Mouse (Mus musculus): ENCODE measurements around the gene Tex48. TPM values are rescaled to one million over a fixed set of nuclear protein-coding genes. Genes with fewer than 3 reads are reported as not detected.
A peak's percentile ranks its signal among the peaks of the same experiment; 100 is the strongest.

Gene Tex48
- total RNA-seq, 2 experiments from 2014 or later: not detected

DNA sequence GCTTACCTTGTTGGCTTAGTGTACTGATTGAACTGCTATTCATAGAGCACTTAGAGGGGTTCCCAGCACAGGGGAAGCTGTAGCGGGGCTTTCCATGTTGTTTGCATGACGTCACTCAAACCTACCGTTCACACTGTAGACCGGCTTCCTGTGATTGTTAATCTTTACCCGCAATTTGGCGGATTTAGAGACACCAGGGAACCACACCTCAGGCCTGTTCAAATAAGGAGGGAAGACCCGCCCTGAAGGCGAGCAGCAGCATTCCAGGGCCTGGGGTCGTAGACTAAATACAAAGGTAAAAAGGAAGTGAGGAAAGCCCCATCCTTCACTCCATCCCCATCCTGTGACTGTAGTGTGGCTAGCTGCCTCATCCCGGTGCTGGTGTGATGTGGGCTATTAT, 27.0 kb downstream of the Tex48 start:
- DNase-seq (ENCODE audit: low spot score in 2 of 2): no peak

DNA sequence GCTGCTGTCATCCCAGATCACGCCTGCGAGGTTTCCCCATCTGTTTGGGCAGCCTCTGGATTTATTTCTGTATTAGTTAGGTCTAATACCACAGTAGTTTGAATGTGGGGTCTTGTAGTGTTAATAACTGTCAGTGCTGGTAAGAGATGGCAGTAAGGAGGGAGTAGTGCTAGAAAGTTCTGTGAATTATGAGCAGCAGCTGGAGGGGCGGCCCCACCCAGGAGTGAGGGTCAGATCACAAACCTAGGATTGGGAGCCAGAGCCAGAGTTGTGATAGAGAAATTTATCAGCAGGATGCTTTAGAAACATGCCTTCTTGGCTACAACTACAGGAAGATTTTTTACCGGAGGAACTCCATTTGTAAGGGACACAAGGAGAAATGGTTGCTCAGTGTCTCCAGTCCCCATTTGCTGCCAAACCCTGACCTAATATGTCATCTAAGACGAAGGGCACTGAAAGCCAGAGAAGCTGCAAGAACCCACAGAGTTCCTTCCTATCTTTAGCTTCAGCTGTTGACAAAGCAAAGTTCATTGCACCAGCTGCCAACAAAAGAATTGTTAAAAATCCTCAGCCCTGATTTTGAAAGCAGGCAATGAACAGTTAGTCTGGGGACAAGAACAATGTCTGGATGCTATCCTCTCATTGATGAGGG, 27.6 kb downstream of the Tex48 start:
- DNase-seq (ENCODE audit: low spot score in 2 of 2): no peak

DNA sequence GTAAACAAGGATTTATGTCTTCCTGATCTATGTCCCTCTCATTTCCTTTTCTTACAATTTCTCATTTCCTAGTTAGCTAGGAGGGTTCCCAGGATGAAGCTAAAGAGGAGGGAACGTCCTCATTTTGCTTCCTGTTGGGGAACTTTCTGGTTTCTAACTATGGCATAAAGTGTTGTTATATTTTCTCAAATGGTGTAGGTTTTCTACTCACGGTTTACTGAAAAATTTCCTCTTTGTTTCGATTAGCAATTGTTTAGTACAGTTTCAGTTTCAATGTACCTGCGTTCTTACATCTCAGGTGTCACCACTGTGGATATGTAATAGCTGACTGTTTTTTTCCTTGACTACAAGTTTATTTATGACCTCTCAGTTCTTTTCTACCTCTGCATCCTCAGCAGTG, 31.7 kb downstream of the Tex48 start:
- DNase-seq (ENCODE audit: low spot score in 2 of 2): no peak

DNA sequence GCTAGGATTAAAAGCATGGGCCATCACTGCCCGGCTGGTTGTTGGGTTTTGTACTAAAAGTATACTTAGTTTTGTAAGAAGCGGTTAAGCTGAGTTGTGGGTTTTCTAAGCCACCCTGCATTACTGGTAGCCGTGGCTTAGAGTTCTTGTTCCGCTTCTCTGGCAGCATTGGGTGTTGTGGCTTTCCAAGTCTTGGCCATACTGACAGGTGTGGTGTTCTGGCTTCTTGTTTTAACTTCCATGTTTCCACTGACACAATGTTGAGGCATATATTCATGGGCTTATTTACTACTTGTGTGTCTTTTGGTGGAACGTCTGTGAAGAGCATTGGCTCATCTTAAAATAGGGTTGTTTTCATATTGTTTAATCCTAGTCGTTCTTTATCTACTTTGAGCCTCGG, 32.2 kb downstream of the Tex48 start:
- no peak for DNase-seq (ENCODE audit: low spot score in 2 of 2)

DNA sequence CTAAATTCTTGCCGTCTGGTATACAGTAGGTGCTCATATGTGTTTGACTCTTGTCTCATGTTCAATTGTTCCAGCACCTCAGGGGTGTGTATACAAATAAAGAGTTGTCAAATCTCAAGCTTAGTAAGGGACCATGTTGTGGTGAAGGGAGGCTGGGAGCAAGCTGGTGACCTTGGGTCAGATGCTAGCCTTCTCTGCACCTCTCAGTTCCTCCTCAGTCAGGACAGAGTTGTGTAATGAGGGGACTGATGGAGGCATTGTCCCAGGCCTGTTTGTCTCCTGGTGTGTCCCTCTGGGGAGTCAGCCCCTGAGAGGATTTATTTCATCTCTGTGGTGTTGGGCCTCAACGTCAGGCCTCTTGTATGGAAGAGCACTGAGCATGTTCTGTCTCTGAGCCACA, 36.0 kb downstream of the Tex48 start:
- no peak for DNase-seq (ENCODE audit: low spot score in 2 of 2)

DNA sequence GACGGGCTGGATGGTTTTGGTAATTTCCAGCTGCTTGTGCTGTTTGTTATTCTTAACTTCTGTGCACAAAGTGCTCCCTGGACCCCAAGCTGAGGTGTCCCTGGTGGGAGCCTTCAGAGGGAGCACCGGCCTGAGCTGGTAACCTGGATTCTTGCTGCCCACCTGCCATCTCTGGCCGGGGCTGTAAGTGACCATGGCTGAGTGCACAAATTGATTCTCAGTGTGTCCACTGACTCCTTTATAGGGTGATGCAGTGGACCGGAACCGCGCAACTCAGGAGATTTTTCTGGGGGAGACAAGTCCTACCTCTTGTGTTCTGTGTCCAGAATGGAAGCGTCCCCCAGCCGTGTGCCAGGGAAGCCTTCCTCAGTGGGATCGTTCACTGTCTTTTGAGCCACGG, 37.0 kb downstream of the Tex48 start:
- DNase-seq (ENCODE audit: low spot score in 2 of 2): no peak

DNA sequence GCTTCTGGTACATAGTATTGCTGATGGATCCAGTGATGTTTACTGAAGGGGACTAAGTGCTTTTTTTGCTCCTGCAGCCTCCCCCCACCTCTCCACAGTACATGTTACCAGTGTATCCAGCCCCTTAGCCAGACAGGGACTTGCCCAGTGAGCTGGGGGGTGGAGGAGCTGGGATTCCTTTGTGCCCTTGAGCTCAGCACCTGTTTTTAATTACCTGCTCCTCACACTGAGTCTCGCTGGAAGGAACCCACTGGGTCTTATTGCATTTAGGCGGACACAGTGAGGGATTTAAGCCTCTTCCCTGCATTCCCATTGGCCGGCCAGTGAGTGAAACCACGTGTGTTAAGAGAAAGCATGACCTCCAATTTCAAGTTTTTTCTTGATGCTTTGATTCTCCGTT, 39.6 kb downstream of the Tex48 start:
- no peak for DNase-seq (ENCODE audit: low spot score in 2 of 2)

DNA sequence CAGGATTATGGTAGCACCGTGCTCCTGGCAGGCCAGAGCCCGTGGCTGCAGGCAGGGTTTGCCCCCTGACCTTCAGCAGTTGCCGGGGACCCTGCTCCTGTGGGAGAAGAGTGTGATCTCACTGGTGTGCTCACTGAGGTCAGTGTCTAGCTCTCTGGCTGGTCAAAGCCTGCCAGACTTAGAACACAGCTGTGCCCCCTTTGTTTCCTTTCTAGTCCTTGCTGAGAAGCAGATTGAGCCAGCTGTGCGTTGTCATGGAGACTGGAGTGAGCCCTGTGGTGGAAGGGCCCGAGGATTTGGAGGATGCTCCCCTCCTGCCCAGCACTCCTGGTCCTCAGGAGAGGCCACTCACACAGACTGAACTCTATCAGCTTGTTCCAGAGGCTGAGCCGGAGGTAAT, 42.1 kb downstream of the Tex48 start:
- no peak for DNase-seq (ENCODE audit: low spot score in 2 of 2)

DNA sequence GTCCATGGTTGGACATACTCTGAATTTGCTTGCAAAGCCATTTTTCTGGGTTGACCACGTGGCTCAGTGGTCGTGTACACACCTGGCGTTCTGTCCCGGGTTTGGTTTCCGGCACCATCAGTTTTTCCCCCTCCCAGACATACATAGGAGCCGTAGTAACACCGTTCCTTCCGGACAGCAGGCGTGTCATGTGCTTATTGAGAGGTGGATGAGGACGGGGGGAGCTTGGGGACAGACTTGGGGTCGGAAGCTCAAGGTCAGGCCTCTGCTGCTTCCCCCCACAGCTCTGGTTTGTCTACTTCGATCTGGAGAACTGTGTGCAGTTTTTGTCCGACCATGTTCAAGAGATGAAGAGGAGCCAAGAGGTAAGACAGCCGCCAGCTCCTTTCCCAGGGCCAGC, 42.6 kb downstream of the Tex48 start:
- no peak for DNase-seq (ENCODE audit: low spot score in 2 of 2)

DNA sequence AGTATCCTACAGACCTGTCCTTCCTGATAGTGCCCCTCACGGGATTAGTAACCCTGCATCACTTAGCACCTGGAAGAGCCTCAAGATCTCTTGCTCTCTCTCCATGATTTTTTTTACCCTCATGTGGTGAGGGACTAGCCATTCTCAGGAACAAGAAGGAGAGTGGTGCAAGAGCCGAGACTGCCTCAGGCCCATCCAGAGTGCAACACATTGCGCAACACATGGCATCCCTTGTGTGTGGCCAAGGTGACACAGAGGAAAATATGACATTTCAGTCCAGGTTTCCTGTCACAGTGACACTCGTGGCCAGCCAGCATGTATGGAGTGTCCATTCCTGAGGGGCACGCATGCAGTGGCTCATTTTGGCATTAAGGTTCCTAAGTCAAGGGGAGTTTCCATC, 49.6 kb downstream of the Tex48 start:
- DNase-seq (ENCODE audit: low spot score in 2 of 2): no peak

DNA sequence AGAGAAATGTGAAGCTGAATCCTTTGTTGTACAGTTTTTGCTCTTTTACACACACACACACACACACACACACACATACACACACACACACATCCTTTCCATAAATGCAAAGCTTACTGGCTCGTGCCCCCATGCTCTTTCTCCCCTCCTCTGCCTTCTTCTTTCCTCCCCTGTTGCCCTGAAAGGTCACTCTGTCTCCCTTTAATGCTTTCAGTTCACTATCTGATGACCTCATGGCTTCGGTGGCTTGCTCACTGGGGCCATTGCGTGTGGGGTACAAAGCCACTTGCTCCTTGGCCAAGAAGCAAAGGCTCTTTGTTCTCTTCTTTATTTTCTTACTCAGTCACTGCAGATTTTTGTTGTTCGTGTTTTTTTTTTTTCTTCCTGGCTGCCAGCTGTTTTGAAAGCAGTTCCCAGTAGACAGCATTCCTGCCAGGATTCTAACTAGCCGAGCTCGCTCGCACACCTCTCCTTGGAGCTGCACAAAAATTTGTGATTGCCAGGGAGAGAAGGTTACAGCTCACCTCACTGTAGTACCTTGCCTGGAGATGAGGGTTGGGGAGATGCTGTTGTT, 51.9 kb downstream of the Tex48 start:
- DNase-seq (ENCODE audit: low spot score in 2 of 2): no peak

DNA sequence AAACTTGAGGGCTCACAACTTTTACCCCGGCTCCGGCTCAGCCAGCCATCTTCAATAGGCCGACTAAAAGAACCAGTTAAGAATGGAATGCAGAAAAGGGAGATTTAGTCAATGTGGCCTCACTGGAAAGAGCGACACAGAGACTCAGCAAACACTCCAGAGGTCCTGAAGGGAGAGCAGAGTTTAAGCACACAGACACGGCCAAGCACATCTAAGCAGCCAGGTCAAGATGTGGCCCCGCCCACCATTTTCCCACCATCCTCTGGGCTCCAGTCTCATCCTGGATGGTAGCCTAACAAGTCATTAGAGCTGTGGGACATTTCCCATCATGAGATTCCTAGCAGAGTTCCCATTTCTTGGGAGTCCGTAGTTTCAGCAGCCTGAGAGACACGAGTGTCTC, 52.9 kb downstream of the Tex48 start:
- DNase-seq (ENCODE audit: low spot score in 2 of 2): no peak

DNA sequence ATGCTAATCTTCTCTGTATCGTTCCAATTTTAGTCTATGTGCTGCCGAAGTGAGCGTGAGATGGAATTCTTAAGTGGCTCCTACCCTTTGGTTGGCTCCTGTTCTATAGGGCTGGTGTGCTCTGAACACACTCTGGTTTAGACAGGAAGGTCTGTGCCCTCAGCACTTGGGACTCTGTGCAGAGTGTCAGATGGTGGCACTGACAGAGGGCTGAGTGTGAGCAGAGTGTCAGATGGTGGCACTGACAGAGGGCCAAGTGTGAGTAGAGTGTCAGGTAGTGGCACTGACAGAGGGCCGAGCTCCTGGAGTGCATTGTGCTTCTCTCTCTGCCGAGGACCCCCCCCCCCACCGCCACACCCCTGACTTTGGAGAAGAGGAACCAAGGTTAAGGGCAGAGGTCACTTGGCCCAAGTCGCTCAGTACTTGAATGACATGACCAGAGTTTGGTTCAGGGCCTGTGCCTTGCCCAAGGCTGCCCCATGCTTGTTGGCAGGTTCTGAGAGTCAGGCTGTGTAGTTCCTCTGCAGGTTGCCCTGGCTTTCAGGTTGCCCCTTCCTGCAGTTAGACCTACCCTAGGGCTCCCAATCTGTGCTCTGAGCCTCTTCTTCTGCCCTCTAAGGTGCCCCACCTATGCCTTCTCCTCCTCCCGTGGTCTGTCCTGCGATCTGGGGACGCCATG, 54.4 kb downstream of the Tex48 start:
- DNase-seq (ENCODE audit: low spot score in 2 of 2): no peak

DNA sequence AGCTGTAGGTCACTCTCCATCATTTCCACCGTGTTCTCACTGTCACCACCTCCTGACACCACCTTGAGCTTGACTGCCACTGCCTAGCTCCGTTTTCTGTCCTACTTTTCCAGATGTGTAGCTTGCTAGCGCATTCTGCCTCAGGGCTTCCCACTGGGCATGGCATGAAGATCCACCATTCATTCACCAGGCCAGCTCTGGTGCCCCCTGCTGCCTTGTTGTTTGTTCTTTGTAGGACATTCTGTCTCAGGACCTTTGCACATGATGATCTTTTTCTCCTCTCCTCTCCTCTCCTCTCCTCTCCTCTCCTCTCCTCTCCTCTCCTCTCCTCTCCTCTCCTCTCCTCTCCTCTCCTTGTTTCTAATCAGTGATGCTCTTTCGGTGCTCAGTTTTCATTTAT, 59.5 kb downstream of the Tex48 start:
- no peak for DNase-seq (ENCODE audit: low spot score in 2 of 2)

DNA sequence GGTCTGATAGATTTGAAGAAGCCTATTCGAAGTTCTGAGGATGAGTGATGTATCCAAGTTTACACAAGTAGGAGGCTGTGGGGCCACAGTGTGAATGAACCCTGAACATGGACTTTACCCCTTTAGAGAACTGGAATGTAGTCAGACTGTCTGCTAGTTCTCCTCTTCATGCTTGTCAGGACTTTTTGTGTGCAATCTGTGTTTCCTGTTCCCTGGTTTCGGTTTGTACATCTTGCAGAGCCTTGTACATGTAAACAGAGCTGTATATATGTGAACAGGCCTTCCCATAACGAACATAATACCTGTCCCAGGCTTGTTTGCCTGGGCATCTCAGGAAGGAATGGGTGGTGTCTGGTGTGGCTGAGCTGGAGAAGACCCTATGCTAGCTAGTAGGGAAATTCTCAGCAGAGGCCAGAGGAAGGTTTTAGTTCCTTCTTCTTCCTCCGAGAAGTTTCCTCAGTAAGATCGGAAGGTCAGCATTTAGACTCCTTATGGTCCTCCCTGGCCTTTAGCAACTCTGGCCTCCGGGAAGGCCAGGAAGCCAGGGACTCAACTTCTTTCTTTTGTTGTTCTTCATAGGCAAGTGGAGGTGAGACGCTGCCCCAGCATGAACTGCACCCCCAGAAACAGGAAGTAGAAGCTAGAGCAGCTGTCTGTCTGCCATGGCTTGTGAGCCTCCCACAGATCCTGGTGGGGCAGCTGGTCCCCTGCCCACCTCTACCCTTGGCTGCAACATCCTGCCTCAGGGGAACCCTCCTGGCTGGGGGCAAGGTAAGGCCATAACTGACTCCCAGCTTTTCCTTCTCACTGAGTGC, 60.2 kb downstream of the Tex48 start:
- DNase-seq (ENCODE audit: low spot score in 2 of 2): no peak

DNA sequence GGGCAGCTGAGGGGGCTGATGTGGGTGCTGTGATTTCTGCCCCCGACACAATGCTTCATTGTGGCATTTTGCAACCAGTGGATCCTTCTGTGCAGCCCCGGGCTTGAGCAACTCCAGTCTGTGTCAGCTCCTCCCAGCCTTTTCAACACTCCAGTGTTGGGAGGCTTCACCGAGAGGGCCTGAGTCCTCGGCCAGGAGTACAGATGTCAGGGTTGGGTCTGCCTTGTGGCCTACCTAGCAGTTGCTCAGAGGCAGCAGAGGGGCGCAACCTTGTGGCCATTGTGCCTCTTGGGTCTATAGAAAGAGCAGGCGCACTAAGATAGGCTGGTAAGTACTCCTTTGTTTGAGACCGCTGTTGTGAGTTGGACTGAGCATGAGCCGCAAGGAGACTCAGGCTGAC, 62.1 kb downstream of the Tex48 start:
- no peak for DNase-seq (ENCODE audit: low spot score in 2 of 2)

DNA sequence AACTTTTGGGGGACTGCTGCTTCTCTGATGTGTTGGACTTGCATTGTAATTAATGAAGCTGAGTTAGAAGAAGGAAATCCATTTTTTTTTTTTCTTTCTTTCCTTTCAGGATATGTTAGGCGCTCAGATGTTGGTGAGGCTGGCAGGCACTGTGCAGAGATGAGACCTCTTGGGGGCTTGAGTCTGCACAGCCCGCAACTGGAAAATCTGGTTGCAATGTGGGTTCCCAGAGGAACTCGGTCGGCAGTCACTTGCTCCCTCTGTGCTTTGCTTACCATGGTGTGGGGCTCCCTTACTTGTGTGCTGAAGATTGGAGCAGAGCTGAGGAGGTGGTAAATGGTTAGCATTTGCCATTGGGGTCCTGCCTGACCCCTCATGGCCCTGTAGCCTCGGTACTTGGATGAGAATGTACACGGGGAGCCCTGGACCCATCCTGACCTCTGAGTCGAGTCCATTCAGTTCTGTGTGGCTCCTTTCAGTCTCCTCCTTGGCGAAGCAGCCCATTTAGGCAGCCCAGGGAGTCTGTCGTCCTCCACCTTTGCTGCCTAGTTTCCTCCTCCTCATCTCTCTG, 63.0 kb downstream of the Tex48 start:
- no peak for DNase-seq (ENCODE audit: low spot score in 2 of 2)

DNA sequence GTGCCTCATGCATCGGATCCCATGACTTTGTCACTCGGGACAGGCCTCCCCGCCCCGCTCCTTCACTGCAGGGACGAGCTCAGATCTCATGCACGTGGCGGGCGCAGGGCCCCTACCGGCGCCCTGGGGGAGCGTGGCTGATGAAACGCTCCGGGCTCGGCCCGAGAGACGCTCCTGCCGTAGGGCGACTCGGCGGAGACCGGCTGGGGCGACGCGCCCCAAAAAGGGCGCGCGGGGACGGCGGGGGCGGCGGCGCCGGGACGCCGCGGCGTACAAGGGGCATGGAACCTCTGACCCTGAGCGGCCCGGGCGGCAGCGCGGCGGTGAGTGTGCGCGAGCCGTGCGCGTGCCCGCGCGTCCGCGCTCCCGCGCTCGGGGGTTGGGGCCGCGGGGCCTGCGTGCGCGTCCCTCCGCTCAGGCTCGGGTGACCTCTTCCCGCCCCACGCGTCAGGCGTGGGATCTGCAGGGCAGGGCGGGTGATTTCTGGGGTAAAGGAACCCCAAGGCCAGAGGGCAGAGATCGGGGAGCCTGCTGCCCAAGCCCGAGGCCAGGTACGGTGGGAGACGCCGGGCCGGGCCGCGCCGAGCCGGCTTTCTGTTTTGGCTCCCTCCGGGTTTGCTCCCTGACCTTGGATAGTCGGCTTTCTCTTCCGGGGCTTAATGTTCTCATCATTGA, 63.7 kb downstream of the Tex48 start, which contains the start of gene Tmem268:
Tmem268 (plus strand) TSS at position 375 of the 675 bp plus-strand sequence.
- DNase-seq (ENCODE audit: low spot score in 2 of 2): peak; percentile 51 to 73

DNA sequence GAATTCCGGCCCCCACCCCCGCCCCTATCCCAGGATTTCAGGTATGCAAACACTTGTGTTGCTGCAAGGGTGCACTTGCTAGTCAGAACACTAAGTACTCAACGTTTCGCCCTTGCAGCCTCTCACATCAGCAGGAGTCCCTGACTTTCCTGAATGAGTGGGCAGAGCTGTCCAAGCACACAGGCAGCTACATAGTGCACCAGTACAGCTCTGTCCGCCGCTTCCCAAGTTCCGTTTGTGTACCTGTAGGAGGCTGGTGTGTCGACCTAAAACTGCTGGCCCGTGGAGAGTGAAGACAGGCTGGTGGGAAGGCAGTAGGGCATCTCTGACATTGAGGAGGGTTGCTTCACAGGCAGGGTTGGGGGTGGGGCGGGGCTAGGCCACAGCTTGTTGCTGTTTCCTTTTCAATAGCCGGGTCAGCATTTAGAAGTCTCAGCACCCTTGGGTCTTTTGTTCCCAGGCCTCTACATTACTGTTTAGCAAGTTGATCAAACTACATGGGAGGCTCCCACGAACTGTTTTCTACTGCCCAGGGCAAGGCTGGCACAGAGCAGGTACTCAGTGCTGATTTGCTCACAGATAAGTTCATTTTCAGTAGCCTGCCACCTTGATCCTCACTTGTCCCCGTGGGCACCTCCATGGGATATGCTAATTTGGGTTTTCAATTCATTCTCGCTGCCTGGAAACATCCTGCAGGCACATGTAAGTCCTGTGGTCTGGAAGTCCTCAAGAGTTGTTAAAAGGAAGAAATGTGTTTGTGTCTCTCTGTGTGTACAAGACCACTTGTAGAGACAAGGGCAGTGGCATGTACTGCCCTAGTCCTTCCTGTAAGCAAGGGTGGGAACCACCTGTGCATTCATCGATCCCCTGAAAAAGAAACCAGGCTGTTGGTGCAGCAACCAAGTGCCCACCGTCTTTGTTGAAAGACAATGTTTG, 64.8 kb downstream of the Tex48 start:
- DNase-seq (ENCODE audit: low spot score in 2 of 2): no peak
